Mouse (Mus musculus) limb, embryonic 12.5 days (tissue): Measurements from ENCODE around the gene AU022252. TPM values are rescaled to one million over a fixed set of nuclear protein-coding genes. Genes with fewer than 3 reads are reported as not detected.

Experiments
- ATAC-seq: fragments of 200-750 bp; cut with Nextera tagmentation; 2 replicates; pipeline ENCODE4 v1.8.0; 2017; ENCODE audit warnings: low read depth, moderate TSS enrichment; ENCODE audit not compliant: insufficient number of reproducible peaks, insufficient read depth, low FRiP score, low TSS enrichment
- H3K27ac ChIP-seq: fragments of 300-500 bp; sonication (generic); 2 replicates; pipeline ENCODE4 v1.5.1; 2016; ENCODE audit warnings: mild to moderate bottlenecking, moderate library complexity
- H3K27me3 ChIP-seq: fragments of 300-500 bp; sonication (generic); 2 replicates; pipeline ENCODE4 v1.6.1; 2016; ENCODE audit warnings: mild to moderate bottlenecking, moderate library complexity
- H3K36me3 ChIP-seq: fragments of 300-500 bp; sonication (generic); 2 replicates; pipeline ENCODE4 v1.6.1; 2016; ENCODE audit warnings: mild to moderate bottlenecking, moderate library complexity
- H3K4me1 ChIP-seq: fragments of 300-500 bp; sonication (generic); replicated peaks from 2 replicates; pipeline ENCODE4 v1.6.1; 2016
- H3K4me2 ChIP-seq: fragments of 300-500 bp; sonication (generic); 2 replicates; pipeline ENCODE4 v1.6.1; 2016; ENCODE audit warnings: mild to moderate bottlenecking, moderate library complexity
- H3K4me3 ChIP-seq: fragments of 300-500 bp; sonication (generic); replicated peaks from 2 replicates; pipeline ENCODE4 v1.5.1; 2016; ENCODE audit warnings: mild to moderate bottlenecking
- H3K9ac ChIP-seq: fragments of 300-500 bp; sonication (generic); replicated peaks from 2 replicates; pipeline ENCODE4 v1.6.1; 2016; ENCODE audit warnings: mild to moderate bottlenecking, moderate library complexity
- H3K9me3 ChIP-seq: fragments of 300-500 bp; sonication (generic); 2 replicates; pipeline ENCODE4 v1.6.1; 2016; ENCODE audit warnings: mild to moderate bottlenecking, moderate library complexity
- WGBS: fragments of 180-500 bp; shearing (Covaris S2); methylation state at CpG from one replicate; pipeline ENCODE4 v1.1.7; 2016; 5-methylcytosine and 5-hydroxymethylcytosine counted together
- polyA plus RNA-seq: library from polyadenylated mRNA; unstranded; fragments of >200 nt; fragmentation: Nextera tagmentation; extraction: Ambion mirVana; gene quantifications from 2 replicates; pipeline ENCODE4 v1.2.1, GENCODE M21; 2016

Gene AU022252
- polyA plus RNA-seq, 1 experiment from 2014 or later = 41.6 TPM

- Histone ChIP-seq H3K27me3 (no peaks in the 10 kb centered on the region), H3K27ac (no peak overlapping the region), H3K4me2 (no peak overlapping the region), H3K4me1 (no peaks in the 10 kb centered on the region), H3K9ac (no peak overlapping the region), H3K4me3 (no peak overlapping the region), H3K36me3 (no peaks in the 10 kb centered on the region), H3K9me3 (no peaks in the 10 kb centered on the region)
- no peak for ATAC-seq
- 81% methylated on average over 3 of the region's 3 CpGs for WGBS
Observed at GRCm38 (mm10) chr4:119161358-119161757, 71.2 kb downstream of the AU022252 start.

GRCm38 (mm10) chr4:119157891-119158290 is 74.6 kb downstream of the AU022252 start:
- 76% methylated on average over 5 of the region's 5 CpGs for WGBS
- no peak for ATAC-seq
- no peak overlapping the region for H3K9ac ChIP-seq
- no peak overlapping the region for H3K4me2 ChIP-seq
- H3K4me3 ChIP-seq = no peak overlapping the region
- no peaks in the 10 kb centered on the region for H3K9me3 ChIP-seq
- H3K36me3 ChIP-seq = no peaks in the 10 kb centered on the region
- H3K27ac ChIP-seq = no peak overlapping the region
- no peaks in the 10 kb centered on the region for H3K27me3 ChIP-seq
- no peaks in the 10 kb centered on the region for H3K4me1 ChIP-seq

GRCm38 (mm10) chr4:119157186-119157585 is 75.3 kb downstream of the AU022252 start:
- H3K9me3 ChIP-seq = no peaks in the 10 kb centered on the region
- 34% methylated on average over 2 of the region's 2 CpGs for WGBS
- H3K27ac ChIP-seq = no peak overlapping the region
- H3K4me1 ChIP-seq = no peaks in the 10 kb centered on the region
- no peaks in the 10 kb centered on the region for H3K36me3 ChIP-seq
- H3K4me2 ChIP-seq = no peak overlapping the region
- H3K9ac ChIP-seq = no peak overlapping the region
- H3K4me3 ChIP-seq = no peak overlapping the region
- no peaks in the 10 kb centered on the region for H3K27me3 ChIP-seq
- no peak for ATAC-seq

Other genes starting within 250 kb of the AU022252 start
- gene Slc2a1, start 124.0 kb downstream of the AU022252 start, polyA plus RNA-seq = 98.1 and 100 TPM in 2 replicates
- gene Zfp691, start 58.5 kb downstream of the AU022252 start, polyA plus RNA-seq = 8.4 and 8.7 TPM in 2 replicates
- gene Ermap, start 42.7 kb downstream of the AU022252 start, polyA plus RNA-seq = 6.4 and 7.3 TPM in 2 replicates
- gene Svbp, start 37.4 kb downstream of the AU022252 start, polyA plus RNA-seq = 179 and 182 TPM in 2 replicates
- not detected in 2 replicates for gene Tmem269, start 14.5 kb downstream of the AU022252 start, polyA plus RNA-seq
- gene P3h1, start 203 bp upstream of the AU022252 start, polyA plus RNA-seq = 29.6 and 30.0 TPM in 2 replicates
- 0.08 and 0.14 TPM in 2 replicates for gene Cldn19, start 22.7 kb upstream of the AU022252 start, polyA plus RNA-seq
- gene Ybx1, start 61.9 kb upstream of the AU022252 start, polyA plus RNA-seq = 1,031 and 1,057 TPM in 2 replicates
- 127 and 133 TPM in 2 replicates for gene Ppih, start 87.8 kb upstream of the AU022252 start, polyA plus RNA-seq
- 7.4 and 8.0 TPM in 2 replicates for gene Ccdc30, start 182.8 kb upstream of the AU022252 start, polyA plus RNA-seq
- gene Ppcs, start 189.7 kb upstream of the AU022252 start, polyA plus RNA-seq = 34.2 and 36.3 TPM in 2 replicates
- gene Zmynd12, start 190.1 kb upstream of the AU022252 start, polyA plus RNA-seq = 0.33 and 0.45 TPM in 2 replicates